Mouse (Mus musculus) heart, embryonic 15.5 days (tissue): Measurements from ENCODE around the gene Trim62. TPM values are rescaled to one million over a fixed set of nuclear protein-coding genes. Genes with fewer than 3 reads are reported as not detected.
"Not testable (repeated sequence)": the region's sequence is repeated elsewhere in the genome, so short reads cannot be mapped to it uniquely, and the experiment has no call there.

ENCODE experiments used
- ATAC-seq: fragments of 200-750 bp; cut with Nextera tagmentation; replicated peaks from 2 replicates; pipeline ENCODE4 v1.8.0; 2017; ENCODE audit warnings: low read depth, moderate TSS enrichment; ENCODE audit not compliant: insufficient number of reproducible peaks, insufficient read depth, low FRiP score
- H3K27ac ChIP-seq: fragments of 300-500 bp; sonication (generic); 2 replicates; pipeline ENCODE4 v1.5.1; 2015; ENCODE audit warnings: mild to moderate bottlenecking, inconsistent platforms
- H3K27me3 ChIP-seq: fragments of 300-500 bp; sonication (generic); 2 replicates; pipeline ENCODE4 v1.6.1; 2015; ENCODE audit warnings: inconsistent platforms
- H3K36me3 ChIP-seq: fragments of 300-500 bp; sonication (generic); 2 replicates; pipeline ENCODE4 v1.6.1; 2015; ENCODE audit warnings: mild to moderate bottlenecking, inconsistent platforms
- H3K4me1 ChIP-seq: fragments of 300-500 bp; sonication (generic); replicated peaks from 2 replicates; pipeline ENCODE4 v1.6.1; 2015; ENCODE audit warnings: inconsistent platforms
- H3K4me2 ChIP-seq: fragments of 300-500 bp; sonication (generic); 2 replicates; pipeline ENCODE4 v1.6.1; 2015; ENCODE audit warnings: inconsistent platforms, mild to moderate bottlenecking, moderate library complexity
- H3K4me3 ChIP-seq: fragments of 300-500 bp; sonication (generic); 2 replicates; pipeline ENCODE4 v1.5.1; 2015; ENCODE audit warnings: mild to moderate bottlenecking, inconsistent platforms
- H3K9ac ChIP-seq: fragments of 300-500 bp; sonication (generic); 2 replicates; pipeline ENCODE4 v1.6.1; 2015; ENCODE audit warnings: mild to moderate bottlenecking, inconsistent platforms
- H3K9me3 ChIP-seq: fragments of 300-500 bp; sonication (generic); replicated peaks from 2 replicates; pipeline ENCODE4 v1.6.1; 2016; ENCODE audit warnings: inconsistent platforms
- WGBS: fragments of 180-500 bp; shearing (Covaris S2); methylation state at CpG from one replicate; pipeline ENCODE4 v1.1.7; 2015; ENCODE audit warnings: mixed read lengths; 5-methylcytosine and 5-hydroxymethylcytosine counted together
- polyA plus RNA-seq: library from polyadenylated mRNA; unstranded; fragments of >200 nt; fragmentation: Nextera tagmentation; extraction: Ambion mirVana; gene quantifications from 2 replicates; pipeline ENCODE4 v1.2.1, GENCODE M21; 2015

The Trim62 gene
- polyA plus RNA-seq, 1 experiment from 2014 or later: 2.3 TPM

DNA sequence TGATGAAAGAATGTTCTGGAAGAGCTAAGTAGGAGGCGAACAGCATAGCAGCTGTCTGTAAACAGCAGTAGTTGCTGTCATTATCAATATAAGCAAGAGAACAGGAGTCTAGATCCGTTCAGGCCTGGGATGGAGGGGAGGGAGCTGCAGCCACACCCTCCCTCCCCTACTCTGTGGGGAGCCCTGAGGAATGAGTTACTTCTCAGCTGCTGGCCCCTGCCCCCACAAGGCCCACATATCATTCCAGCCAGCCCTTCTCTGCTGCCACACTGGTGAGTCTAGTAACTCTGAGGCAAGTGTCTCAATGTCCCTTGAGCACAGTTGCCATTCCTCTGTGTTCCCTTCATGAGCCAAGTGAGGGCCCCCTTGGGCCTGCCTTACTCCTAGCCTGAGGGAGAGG, 26.2 kb upstream of the Trim62 start:
- Histone ChIP-seq H3K4me2 (no peak overlapping the region), H3K9ac (no peak overlapping the region), H3K9me3 (0 out of 2 replicates have a peak, but pooled peaks cover 4% of the 10 kb centered on the region), H3K27ac (no peak overlapping the region), H3K27me3 (no peaks in the 10 kb centered on the region), H3K4me1 (peaks cover 10% of the 10 kb centered on the region), H3K4me3 (no peak overlapping the region), H3K36me3 (no peaks in the 10 kb centered on the region)
- no peak for ATAC-seq
- WGBS: 37% methylated on average over 2 of the region's 2 CpGs

DNA sequence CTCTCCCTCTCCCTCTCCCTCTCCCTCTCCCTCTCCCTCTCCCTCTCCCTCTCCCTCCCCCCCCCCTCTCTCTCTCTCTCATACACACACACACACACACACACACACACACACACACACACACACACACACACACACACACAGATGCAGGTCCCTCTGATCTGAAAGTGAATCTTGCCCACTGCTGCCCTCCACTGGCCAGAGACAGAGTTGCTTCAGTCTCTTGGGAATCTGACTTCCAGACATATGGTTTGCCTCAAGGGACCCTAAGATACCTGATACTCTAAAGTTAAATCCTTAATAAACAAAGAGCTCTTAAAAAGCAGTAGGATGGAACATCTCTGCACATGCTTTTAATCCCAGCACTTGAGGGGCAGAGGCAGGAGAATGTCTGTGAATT, 25.2 kb upstream of the Trim62 start:
- H3K36me3 ChIP-seq, H3K9ac ChIP-seq, H3K9me3 ChIP-seq, H3K4me3 ChIP-seq, H3K4me2 ChIP-seq, ATAC-seq, H3K27ac ChIP-seq, H3K4me1 ChIP-seq, H3K27me3 ChIP-seq: not testable (repeated sequence)

DNA sequence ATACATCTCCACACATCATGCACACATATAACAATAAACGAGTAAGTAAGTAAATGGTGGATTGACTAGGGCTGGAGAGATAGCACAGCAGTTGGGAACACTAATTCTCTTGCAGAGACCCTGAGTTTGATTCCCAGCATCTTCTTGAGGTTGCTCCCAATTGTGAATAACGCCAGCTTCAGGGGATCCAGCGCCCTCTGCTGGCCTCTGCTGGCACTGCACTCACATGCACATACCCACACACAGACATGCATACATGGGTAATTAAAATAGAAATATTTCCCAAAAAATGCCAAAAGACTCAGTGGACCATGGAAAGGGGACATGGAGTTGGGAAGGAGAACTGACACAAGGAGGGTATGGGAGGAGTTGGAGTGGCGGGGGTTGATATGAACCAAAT, 24.5 kb upstream of the Trim62 start:
- Histone ChIP-seq H3K4me1 (peaks cover 10% of the 10 kb centered on the region), H3K9ac (no peak overlapping the region), H3K36me3 (no peaks in the 10 kb centered on the region), H3K4me2 (no peak overlapping the region), H3K9me3 (0 out of 2 replicates have a peak, but pooled peaks cover 4% of the 10 kb centered on the region), H3K27ac (no peak overlapping the region), H3K27me3 (no peaks in the 10 kb centered on the region), H3K4me3 (no peak overlapping the region)
- 65% methylated on average over 4 of the region's 4 CpGs for WGBS
- ATAC-seq: no peak

DNA sequence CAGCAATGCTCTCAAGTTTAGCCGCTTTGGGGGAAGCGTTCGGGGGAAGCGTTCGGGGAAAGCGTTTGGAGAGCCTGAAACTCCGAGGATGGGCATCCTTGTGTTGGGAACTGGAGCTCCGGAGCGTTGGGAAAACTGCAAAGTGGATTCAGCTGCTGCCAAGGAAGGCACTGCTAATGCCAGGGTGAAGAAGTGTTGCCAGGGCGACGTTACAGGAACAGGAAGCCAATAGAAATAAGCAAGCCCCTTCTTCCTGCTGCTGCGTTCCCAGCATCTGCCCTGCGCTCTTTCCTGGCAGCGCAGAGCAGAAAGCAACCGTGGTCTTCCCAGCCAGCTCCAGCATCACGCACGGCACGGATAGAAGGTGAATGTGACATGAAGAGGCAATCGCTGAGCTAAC, 10.4 kb upstream of the Trim62 start:
- WGBS: 47% methylated on average over 19 of the region's 19 CpGs
- no peak for ATAC-seq
- 0 out of 2 replicates have a peak overlapping the region, but pooled peaks have one; percentile 6 for H3K4me2 ChIP-seq

DNA sequence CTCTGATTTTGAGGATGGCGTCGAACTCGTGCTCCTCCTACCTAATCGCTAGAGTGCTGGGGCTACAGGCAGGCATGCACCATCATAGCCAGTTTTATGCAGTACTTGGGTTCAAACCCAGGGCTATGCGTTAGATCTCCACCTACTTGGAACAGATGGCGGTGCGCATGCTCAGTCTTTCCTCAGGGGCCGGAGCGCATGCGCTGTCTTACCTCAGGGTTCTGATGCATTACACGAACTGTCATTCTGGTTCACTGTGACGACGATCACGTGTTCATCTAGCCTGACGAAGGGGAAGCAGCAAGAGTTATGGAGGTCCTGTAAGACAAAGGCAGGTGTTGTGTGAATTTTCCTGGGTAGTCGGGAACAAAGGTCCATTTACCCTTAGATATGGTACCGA, 9.3 kb upstream of the Trim62 start:
- WGBS: 91% methylated on average over 17 of the region's 17 CpGs
- H3K4me2 ChIP-seq: no peak overlapping the region
- H3K9me3 ChIP-seq: no peaks in the 10 kb centered on the region
- 0 out of 2 replicates have a peak, but pooled peaks cover 2% of the 10 kb centered on the region for H3K4me1 ChIP-seq
- H3K9ac ChIP-seq: no peak overlapping the region
- ATAC-seq: no peak
- H3K4me3 ChIP-seq: no peak overlapping the region
- H3K36me3 ChIP-seq: no peaks in the 10 kb centered on the region
- H3K27ac ChIP-seq: no peak overlapping the region
- H3K27me3 ChIP-seq: peaks cover 12% of the 10 kb centered on the region; the same call in 1 of the 2 replicates

More for the DNA sequence above, 10.4 kb upstream of the Trim62 start:
- Histone ChIP-seq H3K27me3 (peaks cover 10% of the 10 kb centered on the region; the same call in 1 of the 2 replicates), H3K9ac (no peak overlapping the region), H3K9me3 (no peaks in the 10 kb centered on the region), H3K36me3 (no peaks in the 10 kb centered on the region), H3K4me1 (no peaks in the 10 kb centered on the region), H3K27ac (no peak overlapping the region), H3K4me3 (no peak overlapping the region)

DNA sequence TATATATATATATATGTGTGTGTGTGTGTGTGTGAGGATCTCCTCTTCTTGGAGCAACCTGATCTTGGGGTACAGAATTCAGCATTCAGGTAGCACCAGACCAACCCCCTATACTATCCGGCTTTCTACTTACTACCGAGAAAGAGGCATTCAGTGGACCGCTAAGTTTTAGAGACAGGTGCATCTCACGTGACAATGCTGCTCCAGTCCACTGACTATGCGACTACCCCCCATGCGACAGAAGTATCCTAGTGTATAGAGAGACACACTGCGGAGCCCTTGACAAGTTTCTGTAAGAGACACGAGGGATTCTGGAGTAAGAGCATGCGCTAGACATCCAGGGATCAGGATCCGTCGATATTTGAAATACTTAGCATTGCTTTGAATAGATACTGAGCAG, 7.9 kb upstream of the Trim62 start:
- no peaks in the 10 kb centered on the region for H3K9me3 ChIP-seq
- 0 out of 2 replicates have a peak, but pooled peaks cover 2% of the 10 kb centered on the region for H3K4me1 ChIP-seq
- ATAC-seq: no peak
- no peak overlapping the region for H3K27ac ChIP-seq
- H3K4me3 ChIP-seq: no peak overlapping the region
- no peak overlapping the region for H3K9ac ChIP-seq
- no peaks in the 10 kb centered on the region for H3K36me3 ChIP-seq
- 88% methylated on average over 11 of the region's 11 CpGs for WGBS
- no peak overlapping the region for H3K4me2 ChIP-seq
- peaks cover 12% of the 10 kb centered on the region for H3K27me3 ChIP-seq

DNA sequence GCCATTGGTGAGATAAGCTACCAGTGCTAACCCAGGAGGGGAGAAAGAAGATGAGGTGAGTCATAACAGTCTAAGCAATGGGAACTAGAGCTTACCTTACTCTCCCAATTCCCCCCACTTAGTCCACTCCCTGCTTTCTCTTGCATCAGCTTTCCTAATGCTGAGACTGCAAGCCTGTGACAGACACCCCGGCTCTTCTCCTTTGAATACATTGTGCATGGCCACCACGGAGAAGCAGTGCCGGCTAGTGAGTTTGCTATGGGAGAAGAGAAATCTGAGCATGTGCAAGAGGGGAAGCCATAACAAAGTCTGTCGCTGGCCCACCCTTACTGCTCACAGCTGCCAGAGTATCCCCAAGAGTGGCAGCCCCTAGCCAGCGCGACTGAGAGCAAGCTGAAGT, 5.9 kb upstream of the Trim62 start:
- Histone ChIP-seq H3K4me2 (no peak overlapping the region), H3K36me3 (no peaks in the 10 kb centered on the region), H3K9ac (no peak overlapping the region), H3K27me3 (peaks cover 12% of the 10 kb centered on the region), H3K4me3 (no peak overlapping the region), H3K4me1 (0 out of 2 replicates have a peak, but pooled peaks cover 2% of the 10 kb centered on the region), H3K27ac (no peak overlapping the region), H3K9me3 (no peaks in the 10 kb centered on the region)
- 10% methylated on average over 6 of the region's 6 CpGs for WGBS
- ATAC-seq: no peak

DNA sequence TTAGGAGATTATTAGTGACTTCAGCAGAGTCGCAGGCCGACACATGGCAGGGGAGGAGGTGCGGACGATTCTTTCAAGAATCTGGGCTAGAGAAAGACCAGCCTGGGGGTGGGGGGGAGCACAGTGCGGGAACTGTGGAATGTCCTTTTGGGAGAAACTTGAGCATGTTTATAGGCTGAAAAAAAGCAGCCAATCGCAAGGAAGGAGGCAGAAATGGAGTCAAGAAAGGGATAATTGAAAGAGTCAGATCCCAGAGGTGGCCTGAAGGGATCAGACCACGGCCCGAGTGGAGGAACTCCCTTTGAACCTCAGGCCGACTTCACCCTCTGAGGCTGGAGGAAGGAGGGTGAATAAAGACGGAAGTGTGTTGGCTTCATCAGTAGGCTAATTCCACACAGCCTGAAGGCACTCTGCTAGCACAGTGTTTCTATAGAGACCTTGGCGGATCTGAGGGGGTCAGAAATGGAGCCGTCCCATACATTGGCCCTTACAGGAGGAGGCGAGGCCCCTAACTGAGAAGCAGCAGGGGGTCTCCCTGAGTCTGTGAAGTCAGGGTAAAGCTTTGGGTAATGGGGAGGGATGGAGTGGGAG, 4.4 kb upstream of the Trim62 start:
- 29% methylated on average over 13 of the region's 13 CpGs for WGBS
- Histone ChIP-seq H3K9ac (no peak overlapping the region), H3K4me2 (no peak overlapping the region), H3K9me3 (no peaks in the 10 kb centered on the region), H3K27me3 (peaks cover 12% of the 10 kb centered on the region; the same call in 1 of the 2 replicates), H3K4me1 (0 out of 2 replicates have a peak, but pooled peaks cover 12% of the 10 kb centered on the region), H3K27ac (no peak overlapping the region), H3K4me3 (no peak overlapping the region), H3K36me3 (no peaks in the 10 kb centered on the region)
- ATAC-seq: no peak

DNA sequence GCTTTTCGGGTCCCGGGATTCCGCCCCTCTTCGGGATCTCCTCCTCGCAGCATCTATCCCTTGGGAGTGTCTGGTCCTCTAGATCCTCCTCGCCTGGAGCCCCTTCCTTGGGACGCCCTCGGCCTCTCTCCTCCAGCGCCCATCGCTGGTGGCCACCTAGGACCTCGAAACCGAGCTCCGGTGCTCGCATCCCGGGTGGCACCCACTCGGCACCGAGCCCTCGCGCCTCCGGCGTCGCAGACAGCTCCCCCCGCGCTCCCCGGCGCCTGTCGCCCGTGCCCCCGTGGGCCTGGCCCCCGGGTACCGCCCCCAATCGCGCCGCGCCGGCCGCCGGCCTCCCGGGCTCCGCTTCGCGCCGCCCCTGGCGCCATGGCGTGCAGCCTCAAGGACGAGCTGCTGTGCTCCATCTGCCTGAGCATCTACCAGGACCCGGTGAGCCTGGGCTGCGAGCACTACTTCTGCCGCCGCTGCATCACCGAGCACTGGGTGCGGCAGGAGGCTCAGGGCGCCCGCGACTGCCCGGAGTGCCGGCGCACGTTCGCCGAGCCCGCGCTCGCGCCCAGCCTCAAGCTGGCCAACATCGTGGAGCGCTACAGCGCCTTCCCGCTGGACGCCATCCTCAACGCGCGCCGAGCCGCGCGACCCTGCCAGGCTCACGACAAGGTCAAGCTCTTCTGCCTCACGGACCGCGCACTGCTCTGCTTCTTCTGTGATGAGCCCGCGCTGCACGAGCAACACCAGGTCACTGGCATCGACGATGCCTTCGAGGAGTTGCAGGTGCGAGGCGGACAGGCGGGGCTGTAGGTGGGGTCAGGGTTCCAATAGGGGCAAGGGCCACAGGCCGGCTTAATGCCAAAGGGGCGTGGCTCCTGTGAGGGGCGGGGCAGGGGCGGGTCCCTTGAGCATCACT, 676 bp downstream of the Trim62 start:
- H3K36me3 ChIP-seq: peaks cover 4% of the 10 kb centered on the region; the same call in 1 of the 2 replicates
- H3K27me3 ChIP-seq: peaks cover 23% of the 10 kb centered on the region
- H3K4me1 ChIP-seq: peaks cover 18% of the 10 kb centered on the region
- WGBS: under 1% methylated on average over 79 of the region's 94 CpGs
- peak; percentile 54 for ATAC-seq
- H3K9me3 ChIP-seq: no peaks in the 10 kb centered on the region
- peak overlapping the region; percentile 100 for H3K4me2 ChIP-seq
- H3K9ac ChIP-seq: peak overlapping the region; percentile 68
- peak overlapping the region; percentile 46; the same call in 1 of the 2 replicates for H3K27ac ChIP-seq
- H3K4me3 ChIP-seq: peak overlapping the region; percentile 83

DNA sequence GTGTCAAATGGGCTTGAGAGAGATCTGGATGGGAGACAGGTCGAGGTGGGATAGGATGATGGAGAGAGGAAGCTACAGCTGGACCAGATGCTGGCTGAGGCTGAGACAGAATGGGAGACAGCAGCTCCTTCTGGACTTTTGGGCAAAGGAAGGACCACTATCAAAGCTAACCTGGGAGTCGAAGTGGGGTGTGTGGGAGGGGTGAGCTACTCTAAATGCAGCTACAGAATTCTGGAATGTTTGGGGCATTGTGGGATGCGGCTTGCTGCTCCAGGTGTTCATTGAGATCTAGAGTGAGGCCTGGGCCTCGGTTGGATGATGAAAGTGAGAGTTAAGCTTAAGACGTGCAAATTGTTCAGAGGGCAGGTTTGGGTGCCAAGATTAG, 1.3 kb downstream of the Trim62 start:
- Histone ChIP-seq H3K4me2 (peak overlapping the region; percentile 100), H3K4me1 (peaks cover 18% of the 10 kb centered on the region), H3K4me3 (peak overlapping the region; percentile 83), H3K36me3 (peaks cover 4% of the 10 kb centered on the region; the same call in 1 of the 2 replicates), H3K27me3 (peaks cover 23% of the 10 kb centered on the region), H3K9ac (no peak overlapping the region), H3K27ac (no peak overlapping the region), H3K9me3 (no peaks in the 10 kb centered on the region)
- 59% methylated on average over 5 of the region's 5 CpGs for WGBS
- ATAC-seq: 0 out of 2 replicates have a peak, but pooled peaks have one; percentile 3

DNA sequence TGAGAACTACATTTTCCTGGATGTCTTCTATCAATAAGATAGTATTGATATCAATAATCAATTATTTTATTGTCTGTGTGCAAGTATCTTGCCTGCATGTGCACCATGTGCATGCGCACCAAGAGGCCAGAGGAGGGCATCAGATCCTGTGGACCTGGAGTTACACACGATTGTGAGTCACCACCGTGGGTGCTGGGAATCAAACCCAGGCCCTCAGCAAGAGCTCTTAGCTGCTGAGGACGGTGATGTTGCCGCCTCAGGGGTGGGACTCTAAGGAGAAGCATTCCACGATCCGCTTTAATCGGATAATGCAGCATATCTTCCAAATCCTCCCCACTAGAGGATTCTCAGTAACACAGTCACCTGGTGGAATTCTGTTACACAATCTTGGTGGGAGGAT, 2.2 kb downstream of the Trim62 start:
- peaks cover 18% of the 10 kb centered on the region for H3K4me1 ChIP-seq
- no peak overlapping the region for H3K9ac ChIP-seq
- H3K9me3 ChIP-seq: no peaks in the 10 kb centered on the region
- peaks cover 23% of the 10 kb centered on the region for H3K27me3 ChIP-seq
- no peak overlapping the region for H3K4me2 ChIP-seq
- 96% methylated on average over 8 of the region's 8 CpGs for WGBS
- no peak overlapping the region for H3K4me3 ChIP-seq
- H3K36me3 ChIP-seq: peaks cover 4% of the 10 kb centered on the region; the same call in 1 of the 2 replicates
- H3K27ac ChIP-seq: no peak overlapping the region
- no peak for ATAC-seq
